Mouse (Mus musculus) liver, embryonic 11.5 days (tissue): Measurements from ENCODE around the gene Tmc2. TPM values are rescaled to one million over a fixed set of nuclear protein-coding genes. Genes with fewer than 3 reads are reported as not detected.

Source experiments
- ATAC-seq: fragments of 200-750 bp; cut with Nextera tagmentation; replicated peaks from 2 replicates; pipeline ENCODE4 v1.8.0; 2017; ENCODE audit warnings: moderate number of reproducible peaks, mild to moderate bottlenecking, moderate TSS enrichment, moderate library complexity; ENCODE audit not compliant: low FRiP score
- DNase-seq: peaks from one replicate; pipeline ENCODE4 v3.0.0-alpha.2; 2017; ENCODE audit warnings: low spot score
- H3K27ac ChIP-seq: fragments of 300-500 bp; sonication (generic); 2 replicates; pipeline ENCODE4 v1.5.1; 2014; ENCODE audit warnings: mild to moderate bottlenecking, low read depth, low read length, control low read depth
- H3K27me3 ChIP-seq: fragments of 300-500 bp; sonication (generic); replicated peaks from 2 replicates; pipeline ENCODE4 v1.6.1; 2014; ENCODE audit warnings: low read length, mixed read lengths; ENCODE audit not compliant: control insufficient read depth, insufficient read depth
- H3K36me3 ChIP-seq: fragments of 300-500 bp; sonication (generic); 2 replicates; pipeline ENCODE4 v1.6.1; 2014; ENCODE audit warnings: mild to moderate bottlenecking, low read length, moderate library complexity, mixed read lengths; ENCODE audit not compliant: control insufficient read depth, insufficient read depth
- H3K4me1 ChIP-seq: fragments of 300-500 bp; sonication (generic); replicated peaks from 2 replicates; pipeline ENCODE4 v1.6.1; 2014; ENCODE audit warnings: low read length, mixed read lengths; ENCODE audit not compliant: control insufficient read depth, insufficient read depth
- H3K4me2 ChIP-seq: fragments of 300-500 bp; sonication (generic); 2 replicates; pipeline ENCODE4 v1.6.1; 2014; ENCODE audit warnings: mild to moderate bottlenecking, control low read depth, moderate library complexity
- H3K4me3 ChIP-seq: fragments of 300-500 bp; sonication (generic); 2 replicates; pipeline ENCODE4 v1.5.1; 2014; ENCODE audit warnings: low read depth, low read length, control low read depth
- H3K9ac ChIP-seq: fragments of 300-500 bp; sonication (generic); 2 replicates; pipeline ENCODE4 v1.6.1; 2014; ENCODE audit warnings: low read depth, low read length, control low read depth
- H3K9me3 ChIP-seq: fragments of 300-500 bp; sonication (generic); 2 replicates; pipeline ENCODE4 v1.6.1; 2016; ENCODE audit warnings: low read length, inconsistent platforms, mixed read lengths; ENCODE audit not compliant: control insufficient read depth
- WGBS: fragments of 180-500 bp; shearing (Covaris S2); extraction: QIAGEN DNeasy Blood & Tissue Kit; methylation state at CpG from one replicate; pipeline ENCODE4 v1.1.7; 2014; 5-methylcytosine and 5-hydroxymethylcytosine counted together
- polyA plus RNA-seq: library from polyadenylated mRNA; unstranded; fragments of >200 nt; fragmentation: Nextera tagmentation; extraction: Ambion mirVana; gene quantifications from 2 replicates; pipeline ENCODE4 v1.2.1, GENCODE M21; 2014

Tmc2 gene
- polyA plus RNA-seq, 1 experiment from 2014 or later, result 0.11 TPM

DNA sequence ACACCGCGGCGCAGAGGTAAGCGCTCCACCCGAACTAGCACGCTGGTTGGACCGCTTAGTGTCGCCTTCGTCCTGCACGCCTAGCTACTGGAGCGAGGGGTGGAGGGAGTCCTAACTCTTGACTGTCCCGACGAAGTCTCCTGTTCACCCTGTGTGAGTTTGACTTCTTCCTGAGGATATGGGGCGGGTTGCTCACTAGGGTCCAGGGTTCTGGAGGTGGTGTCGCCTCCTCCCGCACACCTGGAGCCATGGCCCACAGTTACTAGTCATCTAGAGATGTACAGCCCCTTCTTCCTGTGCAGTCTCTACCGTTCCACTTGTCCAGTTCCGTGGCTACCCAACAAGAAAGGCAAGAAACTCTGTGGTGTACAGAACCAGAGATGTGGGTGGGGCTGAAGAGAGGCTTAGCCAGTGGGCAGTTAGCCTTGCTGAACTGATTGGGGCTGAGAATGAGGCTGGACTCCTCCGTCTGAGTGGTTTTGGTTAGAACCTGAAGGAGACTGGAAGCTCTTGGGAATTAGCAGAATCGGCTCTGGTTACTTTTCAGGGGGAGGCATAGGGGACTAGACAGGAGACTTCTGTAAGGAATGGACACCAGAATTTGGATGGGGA is 101.2 kb downstream of the Tmc2 start:
- Histone ChIP-seq H3K36me3 (no peaks in the 10 kb centered on the region), H3K9ac (0 out of 2 replicates have a peak overlapping the region, but pooled peaks have one; percentile 30)

GRCm38 (mm10) chr2:130297580-130297979 is 102.6 kb downstream of the Tmc2 start:
- Histone ChIP-seq H3K9ac (no peak overlapping the region), H3K36me3 (no peaks in the 10 kb centered on the region), H3K4me1 (peaks cover 7% of the 10 kb centered on the region), H3K9me3 (no peaks in the 10 kb centered on the region), H3K4me2 (no peak overlapping the region), H3K27ac (no peak overlapping the region), H3K4me3 (no peak overlapping the region), H3K27me3 (peaks cover 64% of the 10 kb centered on the region)
- WGBS, result 72% methylated on average over 9 of the region's 9 CpGs
- DNase-seq, result no peak
- ATAC-seq, result no peak

More for the DNA sequence above, 101.2 kb downstream of the Tmc2 start:
- no peaks in the 10 kb centered on the region for H3K9me3 ChIP-seq
- 6% methylated on average over 20 of the region's 20 CpGs for WGBS
- peaks cover 70% of the 10 kb centered on the region for H3K27me3 ChIP-seq
- H3K27ac ChIP-seq, result no peak overlapping the region
- peaks cover 7% of the 10 kb centered on the region for H3K4me1 ChIP-seq
- no peak for ATAC-seq
- peak overlapping the region; percentile 67 for H3K4me2 ChIP-seq
- DNase-seq, result no peak
- H3K4me3 ChIP-seq, result peak overlapping the region; percentile 71

- 62% methylated on average over 4 of the region's 4 CpGs for WGBS
- Histone ChIP-seq H3K4me2 (no peak overlapping the region), H3K4me1 (no peaks in the 10 kb centered on the region), H3K4me3 (no peak overlapping the region), H3K36me3 (no peaks in the 10 kb centered on the region), H3K27me3 (peaks cover 9% of the 10 kb centered on the region), H3K9ac (no peak overlapping the region), H3K27ac (no peak overlapping the region), H3K9me3 (no peaks in the 10 kb centered on the region)
- ATAC-seq (no peak), DNase-seq (no peak)
These were observed 108.0 kb downstream of the Tmc2 start for GRCm38 (mm10) chr2:130303014-130303413.

Other genes with a start within 250 kb of the Tmc2 start
- gene Tgm3, start 182.8 kb upstream of the Tmc2 start, polyA plus RNA-seq, result not detected in 2 replicates
- gene Tgm6, start 82.8 kb upstream of the Tmc2 start, polyA plus RNA-seq, result not detected in 2 replicates
- 633 and 668 TPM in 2 replicates for gene Snrpb, start 15.8 kb upstream of the Tmc2 start, polyA plus RNA-seq
- gene Nop56, start 79.2 kb downstream of the Tmc2 start, polyA plus RNA-seq, result 516 and 536 TPM in 2 replicates
- gene Idh3b, start 89.4 kb downstream of the Tmc2 start, polyA plus RNA-seq, result 184 and 188 TPM in 2 replicates
- 0.78 and 0.81 TPM in 2 replicates for gene Ebf4, start 100.0 kb downstream of the Tmc2 start, polyA plus RNA-seq
- gene Cpxm1, start 202.4 kb downstream of the Tmc2 start, polyA plus RNA-seq, result 24.3 and 26.3 TPM in 2 replicates
- not detected in 2 replicates for gene Gm28372, start 210.0 kb downstream of the Tmc2 start, polyA plus RNA-seq
- gene 1700020A23Rik, start 210.1 kb downstream of the Tmc2 start, polyA plus RNA-seq, result not detected in 2 replicates
- not detected in 2 replicates for gene Tmem239, start 211.3 kb downstream of the Tmc2 start, polyA plus RNA-seq
- 69.6 and 80.5 TPM in 2 replicates for gene Vps16, start 229.1 kb downstream of the Tmc2 start, polyA plus RNA-seq
- 7.6 and 7.8 TPM in 2 replicates for gene Pced1a, start 229.5 kb downstream of the Tmc2 start, polyA plus RNA-seq